Mouse (Mus musculus) bone marrow macrophage, adult 2 months (primary cell): ENCODE measurements around the gene Gjd3.

Experiments
- CTCF ChIP-seq: IDR thresholded peaks from 2 replicates; pipeline ENCODE4 v1.5.1; 2012; ENCODE audit warnings: low read depth, mild to moderate bottlenecking, low read length, moderate library complexity
- POLR2A ChIP-seq: IDR thresholded peaks from 2 replicates; pipeline ENCODE4 v1.6.1; 2012; ENCODE audit warnings: mild to moderate bottlenecking, low read depth, low read length, borderline replicate concordance

GRCm38 (mm10) chr11:98955707-98956235 lies 27.0 kb downstream of the Gjd3 start:
- TF ChIP-seq CTCF (no peak), POLR2A (no peak)
